Mouse (Mus musculus): Measurements from ENCODE around the gene Fam110a.

DNA sequence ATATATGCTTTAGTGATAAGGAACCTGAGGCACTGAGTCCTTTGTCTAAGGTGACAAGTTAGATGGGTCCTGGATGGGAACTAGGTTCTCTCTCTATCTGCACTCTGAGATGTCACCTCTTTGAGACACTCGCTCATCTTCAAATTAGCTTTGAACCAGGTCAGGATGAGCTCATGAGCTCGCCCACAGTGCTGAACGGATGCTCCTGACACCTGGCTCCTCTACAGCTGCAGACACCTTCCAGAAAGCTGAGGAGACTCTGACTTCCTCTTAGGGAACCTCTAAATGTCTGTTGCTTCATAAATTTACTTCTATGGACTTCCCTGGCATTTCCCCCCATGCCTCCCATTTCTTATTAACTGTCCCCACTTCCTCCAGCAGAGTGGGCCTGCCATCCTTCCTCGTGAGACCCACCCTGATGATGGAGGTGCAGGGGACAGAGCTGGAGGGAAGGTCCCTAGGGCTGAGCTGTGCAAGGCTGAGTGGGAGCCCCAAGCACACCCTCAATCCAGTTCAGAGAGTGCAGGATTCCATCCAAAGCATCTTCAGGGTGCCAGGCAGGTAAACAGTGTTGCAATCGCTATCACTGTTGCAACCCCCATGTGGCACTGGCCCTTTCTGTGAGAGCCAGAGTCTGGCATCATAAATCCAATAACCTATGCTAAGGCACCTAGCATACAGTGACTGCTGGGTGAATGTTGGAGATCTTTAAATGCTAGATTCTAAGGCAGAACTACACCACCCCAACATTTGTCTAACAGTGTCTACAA is 40.2 kb downstream of the Fam110a start:
- no peak for TF ChIP-seq CTCF (conservative IDR thresholded peaks at IDR 0.05; ENCODE audit: low read length)
- no peak for TF ChIP-seq NANOG (IDR thresholded peaks at IDR 0.05; ENCODE audit: borderline replicate concordance, low read length)
- no peak for TF ChIP-seq POU5F1 (IDR thresholded peaks at IDR 0.05; ENCODE audit: borderline replicate concordance, low read length)
